Mouse (Mus musculus) liver, adult 2 months (tissue): Measurements from ENCODE around the gene Gpd1.

ENCODE experiments used
- CTCF ChIP-seq: fragments of 200-500 bp; IDR thresholded peaks from 2 replicates; pipeline ENCODE4 v1.5.1; 2011; ENCODE audit warnings: low read depth, low read length, control low read depth
- POLR2A ChIP-seq: fragments of 200-500 bp; IDR thresholded peaks from 2 replicates; pipeline ENCODE4 v1.6.1; 2011; ENCODE audit warnings: low read length, control low read depth; ENCODE audit not compliant: insufficient read depth; ENCODE audit errors: extremely low read depth

- no peak for TF ChIP-seq POLR2A
- TF ChIP-seq CTCF = no peak
These were observed 36.9 kb downstream of the Gpd1 start for GRCm38 (mm10) chr15:99754204-99754603.
